Mouse (Mus musculus): ENCODE results near the gene Fbl. TPM values are rescaled to one million over a fixed set of nuclear protein-coding genes. Genes with fewer than 3 reads are reported as not detected.

Fbl gene
- 441 and 480 TPM in 2 replicates for polyA plus RNA-seq (2011; ENCODE audit: insufficient read depth, insufficient read length, low read depth, missing spikeins)

- Histone ChIP-seq H3K27ac (ENCODE audit: insufficient read depth, low read length) (no peak within 1 kb of the TSS), H3K9me3 (replicated peaks; ENCODE audit: control insufficient read depth, insufficient read depth, low read length, poor library complexity, severe bottlenecking) (no peaks in the 10 kb centered on the region), H3K4me1 (ENCODE audit: control insufficient read depth, insufficient read depth, low read length) (peaks cover 2% of the 10 kb centered on the region), H3K9ac (ENCODE audit: low read depth, poor library complexity, severe bottlenecking) (peak within 1 kb of the TSS; percentile 93), H3K36me3 (ENCODE audit: control insufficient read depth, insufficient read depth, low read length, poor library complexity, severe bottlenecking) (no peaks in the 10 kb centered on the region), H3K4me3 (ENCODE audit: low read depth, low read length) (peak within 1 kb of the TSS; percentile 94), H3K27me3 (ENCODE audit: control insufficient read depth, insufficient read depth, low read length, poor library complexity, severe bottlenecking) (no peaks in the 10 kb centered on the region)
- TF ChIP-seq EP300 (IDR thresholded peaks at IDR 0.05; ENCODE audit: insufficient read depth, low read depth, low read length) (no peak), POLR2A (IDR thresholded peaks at IDR 0.05; ENCODE audit: insufficient read depth, low read length) (peak; percentile 65)
Measured at GRCm38 (mm10) chr7:28169489-28170422, at the start of gene Fbl. Gene Fbl, plus strand, starts transcription at chr7:28169710.

- H3K36me3 ChIP-seq (ENCODE audit: control insufficient read depth, insufficient read depth, low read length, poor library complexity, severe bottlenecking), result no peaks in the 10 kb centered on the region
- no peaks in the 10 kb centered on the region for H3K9me3 ChIP-seq (replicated peaks; ENCODE audit: control insufficient read depth, insufficient read depth, low read length, poor library complexity, severe bottlenecking)
- TF ChIP-seq EP300 (IDR thresholded peaks at IDR 0.05; ENCODE audit: insufficient read depth, low read depth, low read length) (no peak), POLR2A (IDR thresholded peaks at IDR 0.05; ENCODE audit: insufficient read depth, low read length) (no peak), CTCF (IDR thresholded peaks at IDR 0.05; ENCODE audit: low read depth, low read length) (no peak)
Measured at GRCm38 (mm10) chr7:28129166-28129565, 40.3 kb upstream of the Fbl start, which contains the start of gene 9530053A07Rik. Gene 9530053A07Rik, plus strand, starts transcription at chr7:28129466.

GRCm38 (mm10) chr7:28137613-28138012, 31.9 kb upstream of the Fbl start:
- Histone ChIP-seq H3K36me3 (ENCODE audit: control insufficient read depth, insufficient read depth, low read length, poor library complexity, severe bottlenecking) (no peaks in the 10 kb centered on the region), H3K9ac (ENCODE audit: low read depth, poor library complexity, severe bottlenecking) (no peak overlapping the region), H3K4me3 (ENCODE audit: low read depth, low read length) (no peak overlapping the region), H3K27ac (ENCODE audit: insufficient read depth, low read length) (no peak overlapping the region), H3K9me3 (replicated peaks; ENCODE audit: control insufficient read depth, insufficient read depth, low read length, poor library complexity, severe bottlenecking) (no peaks in the 10 kb centered on the region), H3K4me1 (ENCODE audit: control insufficient read depth, insufficient read depth, low read length) (no peaks in the 10 kb centered on the region), H3K27me3 (ENCODE audit: control insufficient read depth, insufficient read depth, low read length, poor library complexity, severe bottlenecking) (no peaks in the 10 kb centered on the region)
- TF ChIP-seq CTCF (IDR thresholded peaks at IDR 0.05; ENCODE audit: low read depth, low read length), result peak; percentile 23
- TF ChIP-seq POLR2A (IDR thresholded peaks at IDR 0.05; ENCODE audit: insufficient read depth, low read length), result no peak
- no peak for TF ChIP-seq EP300 (IDR thresholded peaks at IDR 0.05; ENCODE audit: insufficient read depth, low read depth, low read length)

More at GRCm38 (mm10) chr7:28129166-28129565, 40.3 kb upstream of the Fbl start, which contains the start of gene 9530053A07Rik:
- Histone ChIP-seq H3K4me1 (ENCODE audit: control insufficient read depth, insufficient read depth, low read length) (no peaks in the 10 kb centered on the region), H3K9ac (ENCODE audit: low read depth, poor library complexity, severe bottlenecking) (no peak within 1 kb of the TSS), H3K4me3 (ENCODE audit: low read depth, low read length) (no peak within 1 kb of the TSS), H3K27ac (ENCODE audit: insufficient read depth, low read length) (no peak within 1 kb of the TSS), H3K27me3 (ENCODE audit: control insufficient read depth, insufficient read depth, low read length, poor library complexity, severe bottlenecking) (no peaks in the 10 kb centered on the region)

GRCm38 (mm10) chr7:28148263-28148662, 21.2 kb upstream of the Fbl start:
- H3K4me3 ChIP-seq (ENCODE audit: low read depth, low read length), result no peak overlapping the region
- no peaks in the 10 kb centered on the region for H3K36me3 ChIP-seq (ENCODE audit: control insufficient read depth, insufficient read depth, low read length, poor library complexity, severe bottlenecking)
- no peak overlapping the region for H3K9ac ChIP-seq (ENCODE audit: low read depth, poor library complexity, severe bottlenecking)
- TF ChIP-seq POLR2A (IDR thresholded peaks at IDR 0.05; ENCODE audit: insufficient read depth, low read length), result no peak
- peak; percentile 46; the same call in 1 of the 2 replicates for TF ChIP-seq EP300 (IDR thresholded peaks at IDR 0.05; ENCODE audit: insufficient read depth, low read depth, low read length)
- TF ChIP-seq CTCF (IDR thresholded peaks at IDR 0.05; ENCODE audit: low read depth, low read length), result peak; percentile 88
- no peaks in the 10 kb centered on the region for H3K9me3 ChIP-seq (replicated peaks; ENCODE audit: control insufficient read depth, insufficient read depth, low read length, poor library complexity, severe bottlenecking)
- no peaks in the 10 kb centered on the region for H3K27me3 ChIP-seq (ENCODE audit: control insufficient read depth, insufficient read depth, low read length, poor library complexity, severe bottlenecking)
- H3K27ac ChIP-seq (ENCODE audit: insufficient read depth, low read length), result no peak overlapping the region
- H3K4me1 ChIP-seq (ENCODE audit: control insufficient read depth, insufficient read depth, low read length), result no peaks in the 10 kb centered on the region

GRCm38 (mm10) chr7:28149841-28150240, 19.7 kb upstream of the Fbl start:
- Histone ChIP-seq H3K36me3 (ENCODE audit: control insufficient read depth, insufficient read depth, low read length, poor library complexity, severe bottlenecking) (no peaks in the 10 kb centered on the region), H3K27me3 (ENCODE audit: control insufficient read depth, insufficient read depth, low read length, poor library complexity, severe bottlenecking) (no peaks in the 10 kb centered on the region), H3K9ac (ENCODE audit: low read depth, poor library complexity, severe bottlenecking) (no peak overlapping the region), H3K9me3 (replicated peaks; ENCODE audit: control insufficient read depth, insufficient read depth, low read length, poor library complexity, severe bottlenecking) (no peaks in the 10 kb centered on the region), H3K4me1 (ENCODE audit: control insufficient read depth, insufficient read depth, low read length) (no peaks in the 10 kb centered on the region), H3K27ac (ENCODE audit: insufficient read depth, low read length) (no peak overlapping the region), H3K4me3 (ENCODE audit: low read depth, low read length) (no peak overlapping the region)
- TF ChIP-seq POLR2A (IDR thresholded peaks at IDR 0.05; ENCODE audit: insufficient read depth, low read length) (no peak), EP300 (IDR thresholded peaks at IDR 0.05; ENCODE audit: insufficient read depth, low read depth, low read length) (no peak), CTCF (IDR thresholded peaks at IDR 0.05; ENCODE audit: low read depth, low read length) (no peak)

Data from ES-Bruce4 (cell line).